Mouse (Mus musculus): ENCODE measurements at regions not wholly inside any gene's neighbourhood (a gene's known extent, or its start where the extent isn't known, plus 50 kb on each side); places are given as distances from the start of the nearest gene placed in this dataset.

GRCm38 (mm10) chr14:123219590-123219989 lies 235.8 kb upstream of the Tmtc4 start:
- intact Hi-C loops (cut with DNase I): no loop called here
- DNase-seq (ENCODE audit: extremely low spot score in 1 of 2, low spot score in 2 of 2): no peak

GRCm38 (mm10) chr14:123210241-123210640 lies 226.4 kb upstream of the Tmtc4 start:
- DNase-seq (ENCODE audit: extremely low spot score in 1 of 2, low spot score in 2 of 2): no peak
- intact Hi-C loops (cut with DNase I): no loop called here

GRCm38 (mm10) chr14:123202848-123203247 lies 219.0 kb upstream of the Tmtc4 start:
- DNase-seq (ENCODE audit: extremely low spot score in 1 of 2, low spot score in 2 of 2): no peak
- intact Hi-C loops (cut with DNase I): no loop called here

- no peak for DNase-seq (ENCODE audit: extremely low spot score in 1 of 2, low spot score in 2 of 2)
- intact Hi-C loops (cut with DNase I): no loop called here
These were observed 218.5 kb upstream of the Tmtc4 start for GRCm38 (mm10) chr14:123202313-123202712.

GRCm38 (mm10) chr14:123201426-123202274 lies 217.8 kb upstream of the Tmtc4 start:
- peak; percentile 67 to 78 for DNase-seq (ENCODE audit: extremely low spot score in 1 of 2, low spot score in 2 of 2)
- intact Hi-C loops (cut with DNase I): no loop called here

GRCm38 (mm10) chr14:123199111-123199510 lies 215.3 kb upstream of the Tmtc4 start:
- no peak for DNase-seq (ENCODE audit: extremely low spot score in 1 of 2, low spot score in 2 of 2)

GRCm38 (mm10) chr14:123192574-123192973 lies 208.7 kb upstream of the Tmtc4 start:
- no peak for DNase-seq (ENCODE audit: extremely low spot score in 1 of 2, low spot score in 2 of 2)
- intact Hi-C loops (cut with DNase I): no loop called here

More at GRCm38 (mm10) chr14:123199111-123199510, 215.3 kb upstream of the Tmtc4 start:
- intact Hi-C loops (cut with DNase I): no loop called here

- intact Hi-C loops (cut with DNase I): no loop called here
- no peak for DNase-seq (ENCODE audit: extremely low spot score in 1 of 2, low spot score in 2 of 2)
These were observed 206.9 kb upstream of the Tmtc4 start for GRCm38 (mm10) chr14:123190729-123191128.

GRCm38 (mm10) chr14:123187270-123188058 lies 203.6 kb upstream of the Tmtc4 start:
- intact Hi-C loops (cut with DNase I): no loop called here
- peak in 1 of 2 experiments; percentile 15 for DNase-seq (ENCODE audit: extremely low spot score in 1 of 2, low spot score in 2 of 2)

GRCm38 (mm10) chr14:123173183-123173582 lies 189.3 kb upstream of the Tmtc4 start:
- DNase-seq (ENCODE audit: extremely low spot score in 1 of 2, low spot score in 2 of 2): peak in 1 of 2 experiments; percentile 23
- intact Hi-C loops (cut with DNase I): no loop called here

- intact Hi-C loops (cut with DNase I): no loop called here
- DNase-seq (ENCODE audit: extremely low spot score in 1 of 2, low spot score in 2 of 2): no peak
These were observed 188.0 kb upstream of the Tmtc4 start for GRCm38 (mm10) chr14:123171865-123172264.

GRCm38 (mm10) chr14:123163842-123164241 lies 180.0 kb upstream of the Tmtc4 start:
- intact Hi-C loops (cut with DNase I): no loop called here
- DNase-seq (ENCODE audit: extremely low spot score in 1 of 2, low spot score in 2 of 2): no peak

- intact Hi-C loops (cut with DNase I): no loop called here
- DNase-seq (ENCODE audit: extremely low spot score in 1 of 2, low spot score in 2 of 2): no peak
These were observed 159.7 kb upstream of the Tmtc4 start for GRCm38 (mm10) chr14:123143489-123144046.

GRCm38 (mm10) chr14:123138743-123139705 lies 155.2 kb upstream of the Tmtc4 start:
- DNase-seq (ENCODE audit: extremely low spot score in 1 of 2, low spot score in 2 of 2): peak in 1 of 2 experiments; percentile 11
- intact Hi-C loops (cut with DNase I): no loop called here

- DNase-seq (ENCODE audit: extremely low spot score in 1 of 2, low spot score in 2 of 2): no peak
- intact Hi-C loops (cut with DNase I): no loop called here
These were observed 150.1 kb upstream of the Tmtc4 start for GRCm38 (mm10) chr14:123133979-123134378.

- DNase-seq (ENCODE audit: extremely low spot score in 1 of 2, low spot score in 2 of 2): no peak
- intact Hi-C loops (cut with DNase I): no loop called here
These were observed 136.5 kb upstream of the Tmtc4 start for GRCm38 (mm10) chr14:123120361-123120760.

GRCm38 (mm10) chr14:123116337-123116736 lies 132.5 kb upstream of the Tmtc4 start:
- intact Hi-C loops (cut with DNase I): no loop called here
- DNase-seq (ENCODE audit: extremely low spot score in 1 of 2, low spot score in 2 of 2): no peak

- intact Hi-C loops (cut with DNase I): no loop called here
- DNase-seq (ENCODE audit: extremely low spot score in 1 of 2, low spot score in 2 of 2): no peak
These were observed 126.7 kb upstream of the Tmtc4 start for GRCm38 (mm10) chr14:123110533-123110932.

- no peak for DNase-seq (ENCODE audit: extremely low spot score in 1 of 2, low spot score in 2 of 2)
- intact Hi-C loops (cut with DNase I): no loop called here
These were observed 116.5 kb upstream of the Tmtc4 start for GRCm38 (mm10) chr14:123100371-123100770.
